Mouse (Mus musculus): ENCODE measurements around the gene Clrn2. TPM values are rescaled to one million over a fixed set of nuclear protein-coding genes. Genes with fewer than 3 reads are reported as not detected.

Clrn2 gene
- polyA plus RNA-seq, 1 experiment from 2014 or later, result not detected

GRCm38 (mm10) chr5:45449831-45450716, 3.5 kb upstream of the Clrn2 start, which contains the start of gene Qdpr:
TSS of gene Qdpr (minus strand) at chr5:45450236.
- peak; percentile 100 for DNase-seq (ENCODE audit: low spot score)

GRCm38 (mm10) chr5:45454456-45454855, 905 bp downstream of the Clrn2 start:
- DNase-seq (ENCODE audit: low spot score), result no peak

GRCm38 (mm10) chr5:45472880-45473450, 19.4 kb downstream of the Clrn2 start:
- DNase-seq (ENCODE audit: low spot score), result no peak

GRCm38 (mm10) chr5:45473521-45473920, 20.0 kb downstream of the Clrn2 start:
- DNase-seq (ENCODE audit: low spot score), result no peak

- DNase-seq (ENCODE audit: low spot score), result peak; percentile 69
Measured at GRCm38 (mm10) chr5:45474215-45474614, 20.7 kb downstream of the Clrn2 start.

- no peak for DNase-seq (ENCODE audit: low spot score)
Measured at GRCm38 (mm10) chr5:45474758-45475157, 21.2 kb downstream of the Clrn2 start.

GRCm38 (mm10) chr5:45475771-45476170, 22.2 kb downstream of the Clrn2 start:
- no peak for DNase-seq (ENCODE audit: low spot score)

- DNase-seq (ENCODE audit: low spot score), result no peak
Measured at GRCm38 (mm10) chr5:45476288-45476687, 22.7 kb downstream of the Clrn2 start.

- no peak for DNase-seq (ENCODE audit: low spot score)
Measured at GRCm38 (mm10) chr5:45477601-45478000, 24.1 kb downstream of the Clrn2 start.

- DNase-seq (ENCODE audit: low spot score), result no peak
Measured at GRCm38 (mm10) chr5:45480066-45480465, 26.5 kb downstream of the Clrn2 start.

GRCm38 (mm10) chr5:45481125-45481524, 27.6 kb downstream of the Clrn2 start:
- no peak for DNase-seq (ENCODE audit: low spot score)

- no peak for DNase-seq (ENCODE audit: low spot score)
Measured at GRCm38 (mm10) chr5:45482607-45483006, 29.1 kb downstream of the Clrn2 start.

- no peak for DNase-seq (ENCODE audit: low spot score)
Measured at GRCm38 (mm10) chr5:45483654-45484053, 30.1 kb downstream of the Clrn2 start.

- no peak for DNase-seq (ENCODE audit: low spot score)
Measured at GRCm38 (mm10) chr5:45491776-45492175, 38.2 kb downstream of the Clrn2 start.

GRCm38 (mm10) chr5:45493191-45494092, 39.9 kb downstream of the Clrn2 start, which contains the start of gene Lap3:
TSS of gene Lap3 (plus strand) at chr5:45493374.
- DNase-seq (ENCODE audit: low spot score), result peak; percentile 96

GRCm38 (mm10) chr5:45494093-45494755, 40.7 kb downstream of the Clrn2 start:
- DNase-seq (ENCODE audit: low spot score), result no peak

- no peak for DNase-seq (ENCODE audit: low spot score)
Measured at GRCm38 (mm10) chr5:45495429-45495975, 42.0 kb downstream of the Clrn2 start.

GRCm38 (mm10) chr5:45496042-45496441, 42.5 kb downstream of the Clrn2 start:
- no peak for DNase-seq (ENCODE audit: low spot score)

GRCm38 (mm10) chr5:45496479-45496878, 42.9 kb downstream of the Clrn2 start:
- no peak for DNase-seq (ENCODE audit: low spot score)

- DNase-seq (ENCODE audit: low spot score), result no peak
Measured at GRCm38 (mm10) chr5:45496930-45497550, 43.5 kb downstream of the Clrn2 start.

Measured in thymus, postnatal 0 days (tissue).